Comparison of ENCODE assay signal across 23 mouse cellular contexts in the genomic region with DNA sequence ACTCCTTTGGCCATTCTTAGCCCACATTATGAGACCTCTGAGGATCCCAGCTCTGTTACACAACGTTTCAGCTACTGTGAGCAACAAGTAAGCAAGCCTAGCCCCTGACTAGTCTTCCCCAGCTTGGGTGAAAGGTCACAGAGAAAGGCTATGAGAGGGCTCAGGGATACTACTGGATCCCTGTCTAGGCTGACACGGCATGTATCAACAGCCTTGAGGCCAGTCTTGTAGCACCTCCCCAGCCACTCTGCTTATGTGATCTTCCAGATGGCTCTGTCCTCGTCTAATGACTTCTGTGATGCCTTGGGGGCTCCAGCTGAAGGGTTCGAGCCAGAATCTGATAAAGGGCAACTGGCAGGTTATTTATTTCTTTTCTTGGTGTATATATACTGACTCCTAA.
DNase-seq lines count a peak whose midpoint lies in the region; ATAC-seq and TF ChIP-seq lines count a peak whose summit lies in the region.
"Had no signal": no experiment of that assay in that cellular context is flagged by ENCODE, and none has a peak within 500 bp of the region (broad histone marks: within the 10 kb centered on the region; RNA-seq: fewer than 3 reads in every experiment).

No protein-coding gene starts in this region.

- no peaks in the 10 kb centered on the region for H3K9me3 ChIP-seq in heart, embryonic 10.5 days
- H3K9me3 ChIP-seq in neural tube, embryonic 11.5 days (ENCODE audit: control insufficient read depth, low read length) = no peaks in the 10 kb centered on the region
- no peaks in the 10 kb centered on the region for H3K9me3 ChIP-seq in neural tube, embryonic 15.5 days (replicated peaks)
- H3K9me3 ChIP-seq: embryonic facial prominence, embryonic 10.5 days; embryonic facial prominence, embryonic 12.5 days; forebrain, embryonic 10.5 days; forebrain, embryonic 12.5 days had no signal

- no peak overlapping the region for H3K9ac ChIP-seq in neural tube, embryonic 11.5 days (ENCODE audit: low read length)
- H3K9ac ChIP-seq in neural tube, embryonic 15.5 days (replicated peaks) = no peak overlapping the region
- H3K9ac ChIP-seq: embryonic facial prominence, embryonic 12.5 days; forebrain, embryonic 12.5 days had no signal

- no peak overlapping the region for H3K4me3 ChIP-seq in gastrocnemius, adult 2 months
- no peak overlapping the region for H3K4me3 ChIP-seq in heart, embryonic 10.5 days
- no peak overlapping the region for H3K4me3 ChIP-seq in neural tube, embryonic 11.5 days (ENCODE audit: low read depth, low read length)
- no peak overlapping the region for H3K4me3 ChIP-seq in neural tube, embryonic 15.5 days (replicated peaks)
- H3K4me3 ChIP-seq: embryonic facial prominence, embryonic 10.5 days; embryonic facial prominence, embryonic 12.5 days; forebrain, embryonic 10.5 days; forebrain, embryonic 12.5 days had no signal

- intact Hi-C loops in gastrocnemius, adult 2 months (cut with DNase I) = no loop called here
- intact Hi-C loops in gastrocnemius, postnatal 14 days (cut with DNase I; ENCODE audit: low total_unique reads) = no loop called here
- intact Hi-C loops in heart, postnatal 14 days (cut with DNase I) = no loop called here

- WGBS in heart, embryonic 10.5 days = 58% methylated on average over 4 of the region's 4 CpGs
- WGBS in neural tube, embryonic 11.5 days = 72% methylated on average over 4 of the region's 4 CpGs
- 75% methylated on average over 4 of the region's 4 CpGs for WGBS in neural tube, embryonic 15.5 days

- H3K4me2 ChIP-seq in neural tube, embryonic 11.5 days (ENCODE audit: low read depth) = no peak overlapping the region
- H3K4me2 ChIP-seq in neural tube, embryonic 15.5 days = no peak overlapping the region
- H3K4me2 ChIP-seq: embryonic facial prominence, embryonic 12.5 days; forebrain, embryonic 12.5 days had no signal

- H3K27me3 ChIP-seq in heart, embryonic 10.5 days (ENCODE audit: insufficient read depth, poor library complexity, severe bottlenecking) = no peaks in the 10 kb centered on the region
- no peaks in the 10 kb centered on the region for H3K27me3 ChIP-seq in neural tube, embryonic 11.5 days (ENCODE audit: control insufficient read depth, insufficient read depth, low read length)
- no peaks in the 10 kb centered on the region for H3K27me3 ChIP-seq in neural tube, embryonic 15.5 days (replicated peaks)
- H3K27me3 ChIP-seq: embryonic facial prominence, embryonic 12.5 days; forebrain, embryonic 12.5 days had no signal

- no peak for ATAC-seq in neural tube, embryonic 11.5 days (ENCODE audit: insufficient read depth, low FRiP score, low TSS enrichment)
- ATAC-seq in neural tube, embryonic 15.5 days (ENCODE audit: low FRiP score) = no peak
- ATAC-seq: CD4-positive, CD25-positive, alpha-beta regulatory T cell, adult 4 months; forebrain, embryonic 14.5 days; forebrain, embryonic 16.5 days had no signal

- no peaks in the 10 kb centered on the region for H3K36me3 ChIP-seq in heart, embryonic 10.5 days
- no peaks in the 10 kb centered on the region for H3K36me3 ChIP-seq in neural tube, embryonic 11.5 days (ENCODE audit: control insufficient read depth, insufficient read depth, low read length)
- H3K36me3 ChIP-seq in neural tube, embryonic 15.5 days = no peaks in the 10 kb centered on the region
- H3K36me3 ChIP-seq: embryonic facial prominence, embryonic 10.5 days; embryonic facial prominence, embryonic 12.5 days; forebrain, embryonic 10.5 days; forebrain, embryonic 12.5 days had no signal

- H3K27ac ChIP-seq in gastrocnemius, adult 2 months = peak overlapping the region; percentile 86; the same call in 1 of the 2 replicates
- H3K27ac ChIP-seq in heart, embryonic 10.5 days = 0 out of 2 replicates have a peak overlapping the region, but pooled peaks have one; percentile 17
- no peak overlapping the region for H3K27ac ChIP-seq in neural tube, embryonic 11.5 days (ENCODE audit: low read depth, low read length)
- H3K27ac ChIP-seq in neural tube, embryonic 15.5 days (replicated peaks) = no peak overlapping the region
- H3K27ac ChIP-seq: embryonic facial prominence, embryonic 10.5 days; embryonic facial prominence, embryonic 12.5 days; forebrain, embryonic 10.5 days; forebrain, embryonic 12.5 days had no signal

- H3K4me1 ChIP-seq in heart, embryonic 10.5 days = peaks cover 58% of the 10 kb centered on the region
- H3K4me1 ChIP-seq in neural tube, embryonic 11.5 days (ENCODE audit: control insufficient read depth, insufficient read depth, low read length) = no peaks in the 10 kb centered on the region
- peaks cover 8% of the 10 kb centered on the region for H3K4me1 ChIP-seq in neural tube, embryonic 15.5 days

- DNase-seq in gastrocnemius, adult 2 months = no peak
- no peak for DNase-seq in gastrocnemius, postnatal 14 days
- DNase-seq in heart, embryonic 10.5 days (ENCODE audit: low spot score) = no peak
- DNase-seq in heart, postnatal 14 days = no peak
- DNase-seq in neural tube, embryonic 11.5 days (ENCODE audit: low spot score) = peak; percentile 7
- no peak for DNase-seq in cerebellum, postnatal 14 days
- DNase-seq: adrenal gland, adult 2 months; adrenal gland, postnatal 10 days; adrenal gland, postnatal 25 days; B cell, adult 2 months; cerebellum, adult 11 months; cerebellum, adult 18-20 months; cerebellum, adult 8-10 months; cerebellum, adult 9-11 months; cerebellum, postnatal 25 days had no signal

- no peak for TF ChIP-seq CTCF in gastrocnemius, adult 2 months (IDR thresholded peaks at IDR 0.05)

Comparison
In these comparisons a context has a peak if more than half of its experiments do, and no peak if none do; other contexts are left out.
1. H3K27ac ChIP-seq: peak in gastrocnemius, adult 2 months (single experiment) and heart, embryonic 10.5 days (single experiment); none in neural tube, embryonic 11.5 days (single experiment) and neural tube, embryonic 15.5 days (single experiment).